8 mouse cellular contexts compared by ENCODE assay signal in the genomic region with DNA sequence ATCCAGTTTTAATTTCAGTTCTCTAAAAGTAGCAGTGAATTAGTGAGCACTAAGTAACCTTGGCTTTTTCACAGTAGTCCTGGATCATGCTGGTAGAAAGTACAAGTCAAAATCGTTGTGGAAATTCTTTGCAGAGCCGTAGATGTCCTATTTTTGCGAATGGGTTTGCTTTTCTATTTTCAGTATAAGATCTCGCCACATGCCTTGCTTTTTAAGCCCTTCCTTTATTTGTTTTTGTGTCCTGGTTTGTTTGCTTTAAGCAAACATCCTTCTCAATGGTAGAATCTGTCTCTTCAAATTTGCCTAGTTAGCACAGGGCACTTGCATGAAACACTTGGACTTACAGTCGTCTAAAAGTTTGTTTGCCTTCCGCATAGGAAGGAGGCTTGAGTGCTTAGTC. TPM values are rescaled to one million over a fixed set of nuclear protein-coding genes. Genes with fewer than 3 reads are reported as not detected.
A peak's percentile ranks its signal among the peaks of the same experiment; 100 is the strongest.
DNase-seq lines count a peak whose midpoint lies in the region; ATAC-seq and TF ChIP-seq lines count a peak whose summit lies in the region.

No protein-coding gene starts in this region.

- no peaks in the 10 kb centered on the region for H3K27me3 ChIP-seq in forebrain, embryonic 11.5 days (ENCODE audit: control insufficient read depth, insufficient read depth, low read length)
- H3K27me3 ChIP-seq in limb, embryonic 15.5 days = no peaks in the 10 kb centered on the region
- H3K27me3 ChIP-seq in splenic B cell, adult 2 months (ENCODE audit: control insufficient read depth, insufficient read depth, low read length, poor library complexity, severe bottlenecking) = no peaks in the 10 kb centered on the region

- peaks cover 13% of the 10 kb centered on the region for H3K4me1 ChIP-seq in forebrain, embryonic 11.5 days (replicated peaks; ENCODE audit: control insufficient read depth, insufficient read depth, low read length)
- H3K4me1 ChIP-seq in limb, embryonic 15.5 days = peaks cover 17% of the 10 kb centered on the region

- no peak for ATAC-seq in forebrain, embryonic 11.5 days (replicated peaks; ENCODE audit: low FRiP score)
- no peak for ATAC-seq in limb, embryonic 15.5 days (ENCODE audit: insufficient number of reproducible peaks, low FRiP score, low TSS enrichment, low read depth)

- TF ChIP-seq CTCF in left cerebral cortex, adult 2 months (IDR thresholded peaks at IDR 0.05) = no peak

- intact Hi-C loops in left cerebral cortex, adult 2 months (cut with DNase I) = no loop called here

- DNase-seq in left cerebral cortex, adult 2 months (ENCODE audit: extremely low spot score in 1 of 2, low spot score in 2 of 2) = no peak
- no peak for DNase-seq in left cerebral cortex, adult 18-20 months (ENCODE audit: low spot score in 2 of 2)
- no peak for DNase-seq in forebrain, embryonic 11.5 days (ENCODE audit: low spot score)
- DNase-seq in splenic B cell, adult 2 months (ENCODE audit: low read depth, low spot score) = peak; percentile 11
- no peak for DNase-seq in adipocyte (ENCODE audit: low spot score)
- DNase-seq in kidney, postnatal 10 days = no peak
- DNase-seq in testis, postnatal 14 days (ENCODE audit: low spot score) = no peak

- H3K9ac ChIP-seq in forebrain, embryonic 11.5 days (ENCODE audit: low read length) = no peak overlapping the region
- H3K9ac ChIP-seq in limb, embryonic 15.5 days = no peak overlapping the region

- no peaks in the 10 kb centered on the region for H3K9me3 ChIP-seq in forebrain, embryonic 11.5 days (ENCODE audit: control insufficient read depth, low read length)
- H3K9me3 ChIP-seq in limb, embryonic 15.5 days = no peaks in the 10 kb centered on the region

- 76% methylated on average over 6 of the region's 6 CpGs for WGBS in forebrain, embryonic 11.5 days
- WGBS in limb, embryonic 15.5 days = 67% methylated on average over 6 of the region's 6 CpGs

- peak overlapping the region; percentile 100 for H3K4me3 ChIP-seq in left cerebral cortex, adult 2 months
- H3K4me3 ChIP-seq in forebrain, embryonic 11.5 days (ENCODE audit: low read depth, low read length) = 0 out of 2 replicates have a peak overlapping the region, but pooled peaks have one; percentile 1
- H3K4me3 ChIP-seq in limb, embryonic 15.5 days = no peak overlapping the region

- H3K4me2 ChIP-seq in forebrain, embryonic 11.5 days (ENCODE audit: low read depth, low read length, severe bottlenecking) = peak overlapping the region; percentile 37
- peak overlapping the region; percentile 5; the same call in 1 of the 2 replicates for H3K4me2 ChIP-seq in limb, embryonic 15.5 days

- no peak overlapping the region for H3K27ac ChIP-seq in left cerebral cortex, adult 2 months
- H3K27ac ChIP-seq in forebrain, embryonic 11.5 days (ENCODE audit: low read depth, low read length) = no peak overlapping the region
- no peak overlapping the region for H3K27ac ChIP-seq in limb, embryonic 15.5 days

- H3K36me3 ChIP-seq in forebrain, embryonic 11.5 days (ENCODE audit: control insufficient read depth, insufficient read depth, low read length) = no peaks in the 10 kb centered on the region; the same call in 1 of the 2 replicates
- 0 out of 2 replicates have a peak, but pooled peaks cover 6% of the 10 kb centered on the region for H3K36me3 ChIP-seq in limb, embryonic 15.5 days
- peaks cover 2% of the 10 kb centered on the region; the same call in 1 of the 2 replicates for H3K36me3 ChIP-seq in splenic B cell, adult 2 months (ENCODE audit: control insufficient read depth, insufficient read depth, low read length, poor library complexity, severe bottlenecking)

RNA-seq across cellular contexts. Expression of a gene that starts 2.3 kb away (rescaled TPM):
- total RNA-seq in left cerebral cortex, adult 2 months (2021) = 10 to 100 TPM; 69.9 to 70.1 TPM
- total RNA-seq in left cerebral cortex, adult 18-20 months (2021) = 10 to 100 TPM; 59.3 to 61.0 TPM
- polyA plus RNA-seq in forebrain, embryonic 11.5 days (2014; fragmentation: Nextera tagmentation; extraction: Ambion mirVana) = 109 and 123 TPM in 2 replicates
- 72.6 and 76.9 TPM in 2 replicates for polyA plus RNA-seq in limb, embryonic 15.5 days (2015; fragmentation: Nextera tagmentation; extraction: Ambion mirVana)

RNA-seq across cellular contexts. Expression of a gene that starts 47.0 kb away (rescaled TPM):
- not detected for total RNA-seq in left cerebral cortex, adult 2 months (2021)
- total RNA-seq in left cerebral cortex, adult 18-20 months (2021) = not detected
- polyA plus RNA-seq in forebrain, embryonic 11.5 days (2014; fragmentation: Nextera tagmentation; extraction: Ambion mirVana) = 0.23 TPM in 1 of 2 replicates, not detected in the other
- polyA plus RNA-seq in limb, embryonic 15.5 days (2015; fragmentation: Nextera tagmentation; extraction: Ambion mirVana) = 0.06 and 0.07 TPM in 2 replicates
